Mouse (Mus musculus) midbrain, embryonic 10.5 days (tissue): Measurements from ENCODE around the gene Rint1. TPM values are rescaled to one million over a fixed set of nuclear protein-coding genes. Genes with fewer than 3 reads are reported as not detected.
"Not testable (repeated sequence)": the region's sequence is repeated elsewhere in the genome, so short reads cannot be mapped to it uniquely, and the experiment has no call there.

Experiments used
- DNase-seq: peaks from one replicate; pipeline ENCODE4 v3.0.0-alpha.2; 2017; ENCODE audit warnings: low spot score
- H3K27ac ChIP-seq: fragments of 300-500 bp; sonication (generic); replicated peaks from 2 replicates; pipeline ENCODE4 v1.5.1; 2016; ENCODE audit warnings: mild to moderate bottlenecking
- H3K27me3 ChIP-seq: fragments of 300-500 bp; sonication (generic); 2 replicates; pipeline ENCODE4 v1.6.1; 2016; ENCODE audit warnings: low read depth, mild to moderate bottlenecking; ENCODE audit not compliant: poor library complexity, severe bottlenecking
- H3K36me3 ChIP-seq: fragments of 300-500 bp; sonication (generic); 2 replicates; pipeline ENCODE4 v1.6.1; 2016; ENCODE audit warnings: mild to moderate bottlenecking, moderate library complexity
- H3K4me1 ChIP-seq: fragments of 300-500 bp; sonication (generic); 2 replicates; pipeline ENCODE4 v1.6.1; 2016
- H3K4me3 ChIP-seq: fragments of 300-500 bp; sonication (generic); 2 replicates; pipeline ENCODE4 v1.5.1; 2016; ENCODE audit warnings: mild to moderate bottlenecking, moderate library complexity
- H3K9me3 ChIP-seq: fragments of 300-500 bp; sonication (generic); replicated peaks from 2 replicates; pipeline ENCODE4 v1.6.1; 2016; ENCODE audit warnings: mild to moderate bottlenecking
- WGBS: fragments of 180-500 bp; shearing (Covaris S2); methylation state at CpG from one replicate; pipeline ENCODE4 v1.1.7; 2016; 5-methylcytosine and 5-hydroxymethylcytosine counted together
- polyA plus RNA-seq: library from polyadenylated mRNA; unstranded; fragments of >200 nt; fragmentation: Nextera tagmentation; extraction: Ambion mirVana; gene quantifications from 2 replicates; pipeline ENCODE4 v1.2.1, GENCODE M21; 2016

Rint1 gene
- polyA plus RNA-seq, 1 experiment from 2014 or later, result 32.7 TPM

DNA sequence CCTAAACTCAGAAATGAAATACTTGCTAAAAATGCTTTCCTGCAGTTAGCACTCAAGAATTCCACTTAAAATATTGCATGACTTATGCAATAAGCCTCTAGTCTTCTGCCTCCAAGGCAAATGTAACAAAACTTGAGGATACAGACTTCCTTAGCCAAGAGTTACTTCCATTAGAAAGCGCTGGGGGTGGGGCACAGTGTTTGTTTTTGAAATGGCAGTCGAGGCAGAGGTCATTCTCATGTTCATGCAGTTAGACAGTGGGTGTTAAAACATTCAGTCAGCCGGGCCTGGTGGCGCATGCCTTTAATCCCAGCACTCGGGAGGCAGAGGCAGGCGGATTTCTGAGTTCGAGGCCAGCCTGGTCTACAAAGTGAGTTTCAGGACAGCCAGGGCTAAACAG, 50.6 kb downstream of the Rint1 start:
- Histone ChIP-seq H3K4me1 (peaks cover 11% of the 10 kb centered on the region), H3K27ac (no peak overlapping the region), H3K4me3 (no peak overlapping the region), H3K27me3 (no peaks in the 10 kb centered on the region), H3K36me3 (peaks cover 43% of the 10 kb centered on the region), H3K9me3 (no peaks in the 10 kb centered on the region)
- WGBS, result 85% methylated on average over 7 of the region's 7 CpGs
- DNase-seq, result no peak

- WGBS, result under 1% methylated on average over 44 of the region's 44 CpGs
- H3K9me3 ChIP-seq, result no peaks in the 10 kb centered on the region
Observed at GRCm38 (mm10) chr5:23843674-23844530, 56.4 kb downstream of the Rint1 start, which contains the start of gene Tomm7. Gene Tomm7, minus strand, starts transcription at chr5:23844161.

DNA sequence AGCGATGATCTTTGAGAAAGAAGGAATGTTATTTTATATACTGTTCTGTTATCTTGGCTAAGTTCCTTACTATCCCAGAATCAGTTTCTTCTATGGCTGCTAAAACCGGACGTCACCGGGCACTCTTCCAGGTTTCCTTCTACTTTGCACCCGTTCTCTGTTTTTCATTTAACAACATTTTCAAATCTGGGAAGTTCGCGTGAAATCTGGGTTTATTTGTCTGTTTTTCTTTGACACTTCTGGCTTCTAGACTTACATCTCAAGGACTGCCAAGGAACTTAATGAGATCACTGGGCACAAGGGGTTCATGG, 57.0 kb downstream of the Rint1 start:
- no peak for DNase-seq
- WGBS, result 45% methylated on average over 7 of the region's 7 CpGs
- peak overlapping the region; percentile 88 for H3K27ac ChIP-seq

More at GRCm38 (mm10) chr5:23843674-23844530, 56.4 kb downstream of the Rint1 start, which contains the start of gene Tomm7:
- Histone ChIP-seq H3K27ac (peak within 1 kb of the TSS; percentile 88), H3K4me1 (peaks cover 21% of the 10 kb centered on the region), H3K36me3 (peaks cover 30% of the 10 kb centered on the region), H3K27me3 (no peaks in the 10 kb centered on the region), H3K4me3 (peak within 1 kb of the TSS; percentile 80)
- peak; percentile 98 for DNase-seq

DNA sequence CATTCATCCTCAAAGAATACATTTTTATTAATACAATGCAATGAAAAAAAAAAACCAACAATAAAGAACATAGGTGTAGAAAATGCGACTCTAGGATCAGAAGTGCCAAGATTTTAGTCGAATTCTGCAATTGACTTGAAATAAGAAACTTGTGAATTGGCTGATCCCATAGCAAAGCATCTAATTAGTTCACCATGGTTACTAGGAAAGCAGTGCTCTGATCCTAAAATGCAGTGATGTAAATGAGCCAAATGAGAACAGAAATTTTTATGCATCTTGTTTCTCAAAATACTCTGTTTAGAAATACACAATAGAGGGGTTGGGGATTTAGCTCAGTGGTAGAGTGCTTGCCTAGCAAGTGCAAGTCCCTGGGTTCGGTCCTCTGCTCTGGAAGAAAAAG, 57.6 kb downstream of the Rint1 start:
- Histone ChIP-seq H3K27ac (no peak overlapping the region), H3K4me3 (no peak overlapping the region; the same call in 1 of the 2 replicates), H3K9me3 (no peaks in the 10 kb centered on the region), H3K4me1 (peaks cover 21% of the 10 kb centered on the region), H3K36me3 (peaks cover 18% of the 10 kb centered on the region), H3K27me3 (no peaks in the 10 kb centered on the region)
- DNase-seq, result no peak
- 90% methylated on average over 3 of the region's 3 CpGs for WGBS

More for the DNA sequence above, 57.0 kb downstream of the Rint1 start:
- Histone ChIP-seq H3K27me3 (no peaks in the 10 kb centered on the region), H3K9me3 (no peaks in the 10 kb centered on the region), H3K4me3 (peak overlapping the region; percentile 80), H3K4me1 (peaks cover 21% of the 10 kb centered on the region), H3K36me3 (peaks cover 24% of the 10 kb centered on the region)

- Histone ChIP-seq H3K4me1 (peaks cover 7% of the 10 kb centered on the region), H3K9me3 (no peaks in the 10 kb centered on the region), H3K27me3 (no peaks in the 10 kb centered on the region), H3K4me3 (peak overlapping the region; percentile 71), H3K27ac (peak overlapping the region; percentile 93), H3K36me3 (peaks cover 41% of the 10 kb centered on the region)
- DNase-seq, result peak; percentile 94
- under 1% methylated on average over 61 of the region's 61 CpGs for WGBS
Observed at GRCm38 (mm10) chr5:23850345-23851159, 63.0 kb downstream of the Rint1 start.

DNA sequence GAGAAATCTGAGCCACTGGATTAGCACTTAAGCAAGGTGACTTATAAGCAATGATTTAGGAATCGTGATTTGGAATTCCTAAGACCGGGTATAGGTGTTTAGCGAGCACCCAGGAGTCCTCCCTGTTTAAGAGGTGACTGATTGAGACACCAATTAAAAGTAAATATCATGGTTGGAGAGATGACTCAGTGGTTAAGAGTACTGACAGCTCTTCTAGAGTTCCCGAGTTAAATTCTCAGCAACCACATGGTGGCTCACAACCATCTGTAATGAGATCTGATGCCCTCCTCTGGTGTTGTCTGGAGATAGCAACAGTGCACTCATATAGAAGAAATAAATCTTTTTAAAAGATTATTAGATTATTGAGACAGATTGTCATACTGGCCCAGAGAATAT, 63.6 kb downstream of the Rint1 start:
- not testable (repeated sequence) for H3K4me1 ChIP-seq, H3K27me3 ChIP-seq, DNase-seq, H3K9me3 ChIP-seq
- Histone ChIP-seq H3K27ac (peak overlapping the region; percentile 93), H3K4me3 (peak overlapping the region; percentile 71), H3K36me3 (peaks cover 47% of the 10 kb centered on the region)
- 12% methylated on average over 4 of the region's 4 CpGs for WGBS

DNA sequence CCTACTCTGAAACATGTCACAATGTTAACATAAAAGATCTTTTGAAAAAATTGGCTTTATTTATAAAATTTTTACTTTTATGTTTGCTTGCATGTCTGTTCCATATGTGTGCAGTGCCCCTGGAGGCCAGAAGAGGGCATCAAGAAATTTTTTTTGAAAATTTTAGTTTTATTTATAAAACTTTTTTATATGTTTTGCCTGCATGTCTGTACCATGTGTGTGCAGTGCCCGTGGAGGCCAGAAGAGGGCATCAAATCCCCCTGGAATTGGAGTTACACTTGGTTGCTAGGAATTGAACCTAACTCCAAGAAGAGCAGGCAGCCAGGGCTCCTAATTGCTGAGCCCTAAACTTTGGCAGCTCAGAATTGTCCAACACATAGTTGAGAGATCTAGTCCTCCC, 65.4 kb downstream of the Rint1 start:
- peaks cover 64% of the 10 kb centered on the region for H3K36me3 ChIP-seq
- 83% methylated on average over 1 of the region's 1 CpGs for WGBS
- H3K9me3 ChIP-seq, H3K27ac ChIP-seq, H3K4me1 ChIP-seq, H3K4me3 ChIP-seq, DNase-seq, H3K27me3 ChIP-seq: not testable (repeated sequence)

DNA sequence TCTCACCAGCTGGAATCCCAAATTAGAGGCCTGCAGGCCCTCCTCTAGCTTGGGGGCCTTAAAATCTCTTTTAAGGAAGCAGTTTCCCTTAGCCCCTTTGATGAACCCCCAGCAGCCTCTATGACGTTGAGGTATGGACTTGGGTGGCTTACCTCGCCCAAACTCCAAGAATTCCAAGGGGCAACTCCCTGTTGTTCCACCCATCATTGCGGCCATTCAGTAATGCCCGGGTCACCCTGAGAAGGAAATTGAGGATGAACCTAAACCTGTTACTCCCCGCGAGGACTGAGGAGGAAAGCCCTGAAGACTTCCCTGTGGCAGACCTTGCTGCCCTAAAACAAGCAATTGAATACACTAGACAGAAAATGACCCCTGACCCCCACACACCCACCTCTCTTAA, 68.0 kb downstream of the Rint1 start:
- Histone ChIP-seq H3K4me3 (no peak overlapping the region), H3K27me3 (no peaks in the 10 kb centered on the region), H3K36me3 (peaks cover 90% of the 10 kb centered on the region), H3K9me3 (no peaks in the 10 kb centered on the region), H3K27ac (no peak overlapping the region), H3K4me1 (peaks cover 7% of the 10 kb centered on the region)
- DNase-seq, result no peak
- WGBS, result 92% methylated on average over 6 of the region's 6 CpGs

DNA sequence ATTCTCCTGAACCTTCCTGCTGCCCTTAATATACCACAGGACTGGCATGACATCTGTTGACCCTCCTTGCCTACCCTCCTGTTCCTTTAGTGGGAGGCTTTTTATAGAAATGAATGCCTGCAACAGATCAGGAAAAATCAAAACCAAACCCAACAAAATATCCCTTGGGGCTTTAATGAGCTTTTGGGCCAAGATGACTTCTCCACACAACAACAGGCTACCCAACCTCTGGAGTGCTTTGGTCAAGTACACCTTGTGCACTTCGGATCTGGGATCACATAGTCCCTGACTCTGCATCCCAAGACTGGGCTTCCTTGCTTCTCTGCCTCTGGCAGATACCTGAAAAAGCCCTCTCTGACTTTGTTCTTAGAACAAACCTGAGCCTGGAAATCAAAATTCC, 68.7 kb downstream of the Rint1 start:
- H3K4me3 ChIP-seq, result no peak overlapping the region
- no peak overlapping the region for H3K27ac ChIP-seq
- peaks cover 7% of the 10 kb centered on the region for H3K4me1 ChIP-seq
- H3K27me3 ChIP-seq, result no peaks in the 10 kb centered on the region
- no peaks in the 10 kb centered on the region for H3K9me3 ChIP-seq
- DNase-seq, result no peak
- WGBS, result 95% methylated on average over 1 of the region's 1 CpGs
- peaks cover 95% of the 10 kb centered on the region for H3K36me3 ChIP-seq

DNA sequence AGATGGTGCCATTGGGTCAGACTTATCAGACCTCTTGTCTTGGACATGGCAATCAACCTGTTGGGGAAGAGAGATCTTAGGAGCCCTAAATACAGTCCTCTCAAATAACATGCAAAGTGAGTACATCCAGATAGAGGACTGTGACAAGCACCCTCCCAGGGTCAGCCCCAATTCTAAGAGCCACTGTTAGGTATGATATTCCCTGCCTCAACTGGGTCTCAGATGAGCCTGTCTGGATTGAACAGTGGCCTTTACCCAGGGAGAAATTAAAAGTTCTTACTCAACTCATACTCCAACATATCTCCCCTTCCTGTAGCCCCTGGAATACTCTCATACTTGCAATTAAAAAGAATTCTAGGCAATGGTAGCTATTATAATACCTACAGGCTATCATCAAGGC, 69.7 kb downstream of the Rint1 start:
- no peak overlapping the region for H3K27ac ChIP-seq
- H3K4me3 ChIP-seq, result no peak overlapping the region
- no peaks in the 10 kb centered on the region for H3K9me3 ChIP-seq
- no peaks in the 10 kb centered on the region for H3K4me1 ChIP-seq
- DNase-seq, result no peak
- no peaks in the 10 kb centered on the region for H3K27me3 ChIP-seq
- peaks cover 94% of the 10 kb centered on the region for H3K36me3 ChIP-seq

DNA sequence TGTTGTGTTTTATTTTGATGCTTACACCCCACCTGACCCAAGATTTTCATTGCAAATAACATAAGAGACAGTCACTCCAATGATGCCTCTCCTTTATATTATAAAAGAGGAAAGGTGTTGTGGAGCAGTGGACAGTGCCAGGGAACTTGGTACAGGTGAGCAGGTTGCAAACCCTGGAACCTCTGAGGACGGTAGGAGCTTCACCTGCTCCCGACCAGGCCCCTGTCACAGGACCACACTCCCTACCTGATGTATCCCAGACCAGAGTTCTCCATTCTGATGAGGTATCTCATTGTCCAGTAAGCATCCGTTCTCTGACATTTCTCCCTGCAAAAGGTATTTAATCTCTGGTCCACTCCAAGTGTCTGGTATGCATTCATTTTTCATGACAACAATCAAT, 70.5 kb downstream of the Rint1 start:
- 92% methylated on average over 3 of the region's 3 CpGs for WGBS
- no peak for DNase-seq
- no peaks in the 10 kb centered on the region for H3K4me1 ChIP-seq
- H3K9me3 ChIP-seq, result no peaks in the 10 kb centered on the region
- H3K36me3 ChIP-seq, result peaks cover 86% of the 10 kb centered on the region
- H3K27me3 ChIP-seq, result no peaks in the 10 kb centered on the region
- H3K4me3 ChIP-seq, result no peak overlapping the region
- H3K27ac ChIP-seq, result no peak overlapping the region

DNA sequence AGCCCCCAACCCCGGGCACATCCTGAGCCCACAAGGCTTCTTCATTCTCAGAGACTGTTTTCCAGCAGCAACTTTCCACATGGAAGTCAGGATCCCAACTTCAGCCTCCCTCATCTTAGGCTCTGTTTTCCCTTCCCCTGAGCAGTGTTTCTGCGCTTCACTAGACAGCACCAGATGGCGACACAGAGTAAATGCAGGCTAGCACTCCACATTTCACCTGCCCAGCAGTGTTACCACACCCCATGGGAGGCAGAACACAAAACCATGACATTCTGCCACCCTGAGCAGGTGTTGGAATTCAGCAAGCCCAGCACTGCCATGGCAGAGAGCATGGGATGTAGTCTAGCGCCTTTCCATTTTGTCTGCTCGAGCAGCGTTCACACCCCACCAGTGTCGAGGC, 71.1 kb downstream of the Rint1 start:
- Histone ChIP-seq H3K4me3 (no peak overlapping the region), H3K36me3 (peaks cover 80% of the 10 kb centered on the region), H3K27ac (no peak overlapping the region), H3K9me3 (no peaks in the 10 kb centered on the region), H3K27me3 (no peaks in the 10 kb centered on the region), H3K4me1 (no peaks in the 10 kb centered on the region)
- WGBS, result 81% methylated on average over 7 of the region's 7 CpGs
- no peak for DNase-seq
